11 mouse cellular contexts compared by ENCODE assay signal in the genomic region with DNA sequence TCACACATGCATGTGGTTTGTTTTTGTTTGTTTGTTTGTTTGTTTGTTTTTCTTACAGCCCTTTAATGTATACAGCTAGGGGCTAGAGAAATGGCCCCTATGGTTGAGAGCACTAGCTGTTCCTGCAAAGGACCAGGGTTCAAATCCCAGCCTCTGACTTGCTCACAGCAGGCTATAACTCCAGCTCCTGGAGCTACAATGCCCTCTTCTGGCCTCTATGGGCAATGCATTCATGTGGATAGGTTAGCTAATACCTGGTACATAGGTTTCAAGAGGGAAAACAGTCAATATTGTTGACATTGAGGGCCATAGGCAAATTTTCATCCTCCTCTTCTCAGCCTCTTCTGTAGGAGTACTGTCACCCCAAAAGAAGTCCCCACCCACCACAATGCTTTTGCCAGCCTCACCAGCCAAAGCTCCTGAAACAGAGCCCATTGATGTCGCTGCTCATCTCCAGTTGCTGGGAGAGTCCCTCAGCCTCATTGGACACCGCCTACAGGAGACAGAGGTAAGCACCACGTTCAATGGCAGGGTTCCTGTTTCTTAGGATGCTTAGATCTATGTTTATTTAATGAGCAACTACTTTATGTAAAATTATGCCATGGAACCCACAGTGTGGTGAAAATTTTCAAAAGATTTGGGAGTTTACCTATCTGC. TPM values are rescaled to one million over a fixed set of nuclear protein-coding genes. Genes with fewer than 3 reads are reported as not detected.
DNase-seq lines count a peak whose midpoint lies in the region; ATAC-seq and TF ChIP-seq lines count a peak whose summit lies in the region.
"Had no signal": no experiment of that assay in that cellular context is flagged by ENCODE, and none has a peak within 500 bp of the region (broad histone marks: within the 10 kb centered on the region; RNA-seq: fewer than 3 reads in every experiment).

No protein-coding gene starts in this region.

- H3K4me2 ChIP-seq in midbrain, postnatal 0 days (ENCODE audit: low read depth, low read length, poor library complexity, severe bottlenecking): no peak overlapping the region
- H3K4me2 ChIP-seq: liver, embryonic 15.5 days had no signal

- H3K4me1 ChIP-seq in heart, adult 2 months (ENCODE audit: control insufficient read depth, insufficient read depth, low read length): no peaks in the 10 kb centered on the region
- H3K4me1 ChIP-seq in midbrain, postnatal 0 days (ENCODE audit: insufficient read depth, low read length): no peaks in the 10 kb centered on the region
- no peaks in the 10 kb centered on the region for H3K4me1 ChIP-seq in midbrain, embryonic 10.5 days
- no peaks in the 10 kb centered on the region for H3K4me1 ChIP-seq in cortical plate, adult 2 months (ENCODE audit: control insufficient read depth, insufficient read depth, low read length)

- H3K4me3 ChIP-seq in heart, adult 2 months: no peak overlapping the region
- no peak overlapping the region for H3K4me3 ChIP-seq in midbrain, postnatal 0 days (ENCODE audit: low read depth, low read length)
- no peak overlapping the region for H3K4me3 ChIP-seq in midbrain, embryonic 10.5 days
- no peak overlapping the region for H3K4me3 ChIP-seq in cortical plate, adult 2 months (ENCODE audit: insufficient read depth, low read length)
- H3K4me3 ChIP-seq: liver, embryonic 15.5 days had no signal

- TF ChIP-seq CTCF in heart, adult 2 months (IDR thresholded peaks at IDR 0.05): peak; percentile 62
- peak; percentile 30; the same call in 1 of the 2 replicates for TF ChIP-seq CTCF in midbrain, postnatal 0 days (IDR thresholded peaks at IDR 0.05)
- 0 out of 2 replicates have a peak, but pooled peaks have one; percentile 3 for TF ChIP-seq CTCF in cortical plate, adult 2 months (IDR thresholded peaks at IDR 0.05; ENCODE audit: extremely low read depth, insufficient read depth, low read length)

- H3K36me3 ChIP-seq in heart, adult 2 months (ENCODE audit: control insufficient read depth, insufficient read depth, low read length): peaks cover 2% of the 10 kb centered on the region
- H3K36me3 ChIP-seq in midbrain, postnatal 0 days (ENCODE audit: insufficient read depth, low read length): peaks cover 41% of the 10 kb centered on the region
- peaks cover 94% of the 10 kb centered on the region for H3K36me3 ChIP-seq in midbrain, embryonic 10.5 days

- TF ChIP-seq EP300 in heart, adult 2 months (IDR thresholded peaks at IDR 0.05; ENCODE audit: insufficient read depth, low read depth, low read length): no peak

- intact Hi-C loops in heart, adult 2 months (cut with DNase I): no loop called here

- WGBS in heart, adult 2 months: 87% methylated on average over 3 of the region's 3 CpGs
- WGBS in midbrain, postnatal 0 days: 92% methylated on average over 3 of the region's 3 CpGs
- WGBS in midbrain, embryonic 10.5 days: 93% methylated on average over 3 of the region's 3 CpGs

- H3K27ac ChIP-seq in heart, adult 2 months: no peak overlapping the region
- H3K27ac ChIP-seq in midbrain, postnatal 0 days (ENCODE audit: low read depth, low read length): no peak overlapping the region
- no peak overlapping the region for H3K27ac ChIP-seq in midbrain, embryonic 10.5 days (replicated peaks)
- H3K27ac ChIP-seq in cortical plate, adult 2 months (ENCODE audit: insufficient read depth, low read length): no peak overlapping the region
- H3K27ac ChIP-seq: liver, embryonic 15.5 days had no signal

- H3K9me3 ChIP-seq in midbrain, postnatal 0 days (ENCODE audit: low read length): no peaks in the 10 kb centered on the region
- no peaks in the 10 kb centered on the region; the same call in 1 of the 2 replicates for H3K9me3 ChIP-seq in midbrain, embryonic 10.5 days (replicated peaks)
- H3K9me3 ChIP-seq: liver, embryonic 15.5 days had no signal

- TF ChIP-seq POLR2A in heart, adult 2 months (IDR thresholded peaks at IDR 0.05; ENCODE audit: insufficient read depth, low read depth, low read length): no peak
- TF ChIP-seq POLR2A in cortical plate, adult 2 months (IDR thresholded peaks at IDR 0.05; ENCODE audit: extremely low read depth, insufficient read depth, low read length): no peak

- ATAC-seq in midbrain, postnatal 0 days (ENCODE audit: low FRiP score): no peak
- ATAC-seq: forebrain, embryonic 16.5 days; inflammation-experienced regulatory T-cells, adult 6 months had no signal

- H3K79me2 ChIP-seq in heart, adult 2 months (replicated peaks; ENCODE audit: control insufficient read depth, insufficient read depth, low read length): no peaks in the 10 kb centered on the region

- no peak overlapping the region for H3K9ac ChIP-seq in heart, adult 2 months (ENCODE audit: low read depth, low read length)
- no peak overlapping the region for H3K9ac ChIP-seq in midbrain, postnatal 0 days (replicated peaks; ENCODE audit: low read length, poor library complexity, severe bottlenecking)
- H3K9ac ChIP-seq: liver, embryonic 15.5 days had no signal

- H3K27me3 ChIP-seq in heart, adult 2 months (ENCODE audit: control insufficient read depth, insufficient read depth, low read length): no peaks in the 10 kb centered on the region
- no peaks in the 10 kb centered on the region for H3K27me3 ChIP-seq in midbrain, postnatal 0 days (ENCODE audit: insufficient read depth, low read length)
- no peaks in the 10 kb centered on the region for H3K27me3 ChIP-seq in midbrain, embryonic 10.5 days (ENCODE audit: low read depth, poor library complexity, severe bottlenecking)
- H3K27me3 ChIP-seq: liver, embryonic 15.5 days had no signal

- no peak for DNase-seq in heart, adult 2 months
- DNase-seq in heart, adult 9 months (ENCODE audit: low spot score in 2 of 2): no peak
- DNase-seq in midbrain, postnatal 0 days (ENCODE audit: low spot score): no peak
- DNase-seq in midbrain, embryonic 10.5 days (ENCODE audit: low spot score): no peak
- DNase-seq in thymus, postnatal 25 days: peak; percentile 38
- DNase-seq in natural killer cell, adult 2 months (ENCODE audit: low spot score in 2 of 2): no peak
- DNase-seq in yolk sac, embryonic 10.5 days (ENCODE audit: low spot score): no peak

RNA-seq across cellular contexts. Expression of gene Tom1, which starts 9.7 kb away (rescaled TPM):
- total RNA-seq in heart, adult 2 months (2021): 10 to 100 TPM; 67.6 to 74.3 TPM
- 146 and 164 TPM in 2 replicates for polyA plus RNA-seq in heart, adult 2 months (2012; rRNA removed)
- total RNA-seq in midbrain, postnatal 0 days (2014; rRNA removed): 43.8 and 48.7 TPM in 2 replicates
- 47.1 and 48.2 TPM in 2 replicates for polyA plus RNA-seq in midbrain, postnatal 0 days (2015; fragmentation: Nextera tagmentation; extraction: Ambion mirVana)
- 31.3 and 33.9 TPM in 2 replicates for polyA plus RNA-seq in midbrain, embryonic 10.5 days (2016; fragmentation: Nextera tagmentation; extraction: Ambion mirVana)
- polyA plus RNA-seq in cortical plate, adult 2 months (2012; rRNA removed): 42.5 and 48.2 TPM in 2 replicates

RNA-seq across cellular contexts. Expression of gene Hmgxb4, which starts 30.6 kb away (rescaled TPM):
- 10 to 100 TPM; 11.1 to 13.3 TPM for total RNA-seq in heart, adult 2 months (2021)
- polyA plus RNA-seq in heart, adult 2 months (2012; rRNA removed): 10.6 and 15.3 TPM in 2 replicates
- total RNA-seq in midbrain, postnatal 0 days (2014; rRNA removed): 48.5 and 60.1 TPM in 2 replicates
- polyA plus RNA-seq in midbrain, postnatal 0 days (2015; fragmentation: Nextera tagmentation; extraction: Ambion mirVana): 27.6 and 29.6 TPM in 2 replicates
- polyA plus RNA-seq in midbrain, embryonic 10.5 days (2016; fragmentation: Nextera tagmentation; extraction: Ambion mirVana): 39.1 and 45.6 TPM in 2 replicates
- polyA plus RNA-seq in cortical plate, adult 2 months (2012; rRNA removed): 28.5 and 30.9 TPM in 2 replicates

Comparison
In these comparisons a context has a peak if more than half of its experiments do, and no peak if none do; other contexts are left out.
1. CTCF ChIP-seq: peak in every context shown above with its lines; median percentile 62 in heart, adult 2 months; 30 in midbrain, postnatal 0 days; 3 in cortical plate, adult 2 months.